Mouse (Mus musculus): ENCODE results near the gene Ptpn14. TPM values are rescaled to one million over a fixed set of nuclear protein-coding genes. Genes with fewer than 3 reads are reported as not detected.

The Ptpn14 gene
- polyA plus RNA-seq, 1 experiment from 2014 or later: 11.6 TPM

- no peak overlapping the region for H3K27ac ChIP-seq (ENCODE audit: poor library complexity, severe bottlenecking)
- peaks cover 17% of the 10 kb centered on the region for H3K36me3 ChIP-seq
- H3K4me1 ChIP-seq (replicated peaks): peaks cover 66% of the 10 kb centered on the region
- WGBS: 75% methylated on average over 7 of the region's 7 CpGs
- H3K9me3 ChIP-seq (replicated peaks): no peaks in the 10 kb centered on the region
- no peak overlapping the region for H3K9ac ChIP-seq
- no peak overlapping the region for H3K4me3 ChIP-seq
- no peak overlapping the region for H3K4me2 ChIP-seq
- no peak for ATAC-seq (ENCODE audit: insufficient number of reproducible peaks, low FRiP score)
- no peaks in the 10 kb centered on the region for H3K27me3 ChIP-seq (replicated peaks)
Observed at GRCm38 (mm10) chr1:189790666-189791065, 62.6 kb downstream of the Ptpn14 start.

GRCm38 (mm10) chr1:189791534-189792217 is 63.6 kb downstream of the Ptpn14 start:
- Histone ChIP-seq H3K4me1 (replicated peaks) (peaks cover 66% of the 10 kb centered on the region), H3K9ac (no peak overlapping the region; the same call in 1 of the 2 replicates), H3K4me3 (no peak overlapping the region), H3K4me2 (no peak overlapping the region), H3K9me3 (replicated peaks) (no peaks in the 10 kb centered on the region), H3K27me3 (replicated peaks) (no peaks in the 10 kb centered on the region), H3K36me3 (peaks cover 17% of the 10 kb centered on the region), H3K27ac (ENCODE audit: poor library complexity, severe bottlenecking) (no peak overlapping the region)
- ATAC-seq (ENCODE audit: insufficient number of reproducible peaks, low FRiP score): no peak
- 89% methylated on average over 10 of the region's 10 CpGs for WGBS

GRCm38 (mm10) chr1:189792560-189793195 is 64.6 kb downstream of the Ptpn14 start:
- no peak overlapping the region for H3K4me3 ChIP-seq
- H3K9ac ChIP-seq: no peak overlapping the region
- ATAC-seq (ENCODE audit: insufficient number of reproducible peaks, low FRiP score): no peak
- no peak overlapping the region for H3K27ac ChIP-seq (ENCODE audit: poor library complexity, severe bottlenecking)
- 63% methylated on average over 14 of the region's 14 CpGs for WGBS
- peaks cover 17% of the 10 kb centered on the region for H3K36me3 ChIP-seq
- H3K4me1 ChIP-seq (replicated peaks): peaks cover 63% of the 10 kb centered on the region
- H3K9me3 ChIP-seq (replicated peaks): no peaks in the 10 kb centered on the region
- H3K27me3 ChIP-seq (replicated peaks): no peaks in the 10 kb centered on the region
- no peak overlapping the region for H3K4me2 ChIP-seq

GRCm38 (mm10) chr1:189798949-189799348 is 70.9 kb downstream of the Ptpn14 start:
- Histone ChIP-seq H3K4me3 (no peak overlapping the region), H3K36me3 (peaks cover 22% of the 10 kb centered on the region), H3K9me3 (replicated peaks) (no peaks in the 10 kb centered on the region), H3K4me1 (replicated peaks) (peaks cover 45% of the 10 kb centered on the region), H3K27me3 (replicated peaks) (no peaks in the 10 kb centered on the region), H3K4me2 (no peak overlapping the region), H3K9ac (no peak overlapping the region), H3K27ac (ENCODE audit: poor library complexity, severe bottlenecking) (no peak overlapping the region)
- no peak for ATAC-seq (ENCODE audit: insufficient number of reproducible peaks, low FRiP score)
- 61% methylated on average over 15 of the region's 15 CpGs for WGBS

GRCm38 (mm10) chr1:189800211-189800961 is 72.3 kb downstream of the Ptpn14 start:
- no peaks in the 10 kb centered on the region for H3K9me3 ChIP-seq (replicated peaks)
- 62% methylated on average over 13 of the region's 13 CpGs for WGBS
- H3K4me1 ChIP-seq (replicated peaks): peaks cover 33% of the 10 kb centered on the region
- H3K9ac ChIP-seq: no peak overlapping the region
- ATAC-seq (ENCODE audit: insufficient number of reproducible peaks, low FRiP score): no peak
- no peaks in the 10 kb centered on the region for H3K27me3 ChIP-seq (replicated peaks)
- peaks cover 22% of the 10 kb centered on the region for H3K36me3 ChIP-seq
- H3K4me2 ChIP-seq: no peak overlapping the region
- 0 out of 2 replicates have a peak overlapping the region, but pooled peaks have one; percentile 14 for H3K27ac ChIP-seq (ENCODE audit: poor library complexity, severe bottlenecking)
- no peak overlapping the region for H3K4me3 ChIP-seq

- Histone ChIP-seq H3K9me3 (replicated peaks) (no peaks in the 10 kb centered on the region), H3K4me3 (no peak overlapping the region), H3K4me2 (no peak overlapping the region), H3K36me3 (peaks cover 22% of the 10 kb centered on the region), H3K27me3 (replicated peaks) (no peaks in the 10 kb centered on the region), H3K27ac (ENCODE audit: poor library complexity, severe bottlenecking) (no peak overlapping the region), H3K4me1 (replicated peaks) (peaks cover 28% of the 10 kb centered on the region), H3K9ac (no peak overlapping the region)
- WGBS: 82% methylated on average over 4 of the region's 4 CpGs
- ATAC-seq (ENCODE audit: insufficient number of reproducible peaks, low FRiP score): no peak
Observed at GRCm38 (mm10) chr1:189801303-189801702, 73.2 kb downstream of the Ptpn14 start.

- Histone ChIP-seq H3K36me3 (peaks cover 22% of the 10 kb centered on the region), H3K4me2 (no peak overlapping the region), H3K27me3 (replicated peaks) (no peaks in the 10 kb centered on the region), H3K4me1 (replicated peaks) (peaks cover 27% of the 10 kb centered on the region), H3K9me3 (replicated peaks) (no peaks in the 10 kb centered on the region), H3K4me3 (no peak overlapping the region), H3K27ac (ENCODE audit: poor library complexity, severe bottlenecking) (no peak overlapping the region), H3K9ac (no peak overlapping the region)
- no peak for ATAC-seq (ENCODE audit: insufficient number of reproducible peaks, low FRiP score)
- WGBS: 83% methylated on average over 4 of the region's 4 CpGs
Observed at GRCm38 (mm10) chr1:189802575-189802974, 74.5 kb downstream of the Ptpn14 start.

GRCm38 (mm10) chr1:189803742-189804141 is 75.7 kb downstream of the Ptpn14 start:
- Histone ChIP-seq H3K4me3 (no peak overlapping the region), H3K36me3 (peaks cover 17% of the 10 kb centered on the region), H3K9ac (no peak overlapping the region), H3K4me2 (no peak overlapping the region), H3K9me3 (replicated peaks) (no peaks in the 10 kb centered on the region), H3K4me1 (replicated peaks) (peaks cover 29% of the 10 kb centered on the region), H3K27me3 (replicated peaks) (no peaks in the 10 kb centered on the region), H3K27ac (ENCODE audit: poor library complexity, severe bottlenecking) (no peak overlapping the region)
- WGBS: 92% methylated on average over 11 of the region's 11 CpGs
- no peak for ATAC-seq (ENCODE audit: insufficient number of reproducible peaks, low FRiP score)

- Histone ChIP-seq H3K9me3 (replicated peaks) (no peaks in the 10 kb centered on the region), H3K27ac (ENCODE audit: poor library complexity, severe bottlenecking) (peak overlapping the region; percentile 58; the same call in 1 of the 2 replicates), H3K36me3 (peaks cover 11% of the 10 kb centered on the region), H3K4me3 (no peak overlapping the region), H3K27me3 (replicated peaks) (no peaks in the 10 kb centered on the region), H3K4me1 (replicated peaks) (peaks cover 20% of the 10 kb centered on the region), H3K4me2 (0 out of 2 replicates have a peak overlapping the region, but pooled peaks have one; percentile 17), H3K9ac (no peak overlapping the region)
- ATAC-seq (ENCODE audit: insufficient number of reproducible peaks, low FRiP score): no peak
- WGBS: 56% methylated on average over 13 of the region's 13 CpGs
Observed at GRCm38 (mm10) chr1:189806533-189807297, 78.6 kb downstream of the Ptpn14 start.

GRCm38 (mm10) chr1:189808015-189808414 is 79.9 kb downstream of the Ptpn14 start:
- ATAC-seq (ENCODE audit: insufficient number of reproducible peaks, low FRiP score): no peak
- H3K9ac ChIP-seq: no peak overlapping the region
- no peaks in the 10 kb centered on the region for H3K9me3 ChIP-seq (replicated peaks)
- H3K4me3 ChIP-seq: no peak overlapping the region
- WGBS: 89% methylated on average over 6 of the region's 6 CpGs
- no peak overlapping the region for H3K4me2 ChIP-seq
- H3K27me3 ChIP-seq (replicated peaks): no peaks in the 10 kb centered on the region
- peaks cover 23% of the 10 kb centered on the region for H3K4me1 ChIP-seq (replicated peaks)
- no peaks in the 10 kb centered on the region; the same call in 1 of the 2 replicates for H3K36me3 ChIP-seq
- no peak overlapping the region for H3K27ac ChIP-seq (ENCODE audit: poor library complexity, severe bottlenecking)

Data from heart, embryonic 12.5 days (tissue).